Mouse (Mus musculus): ENCODE data around the gene Hmga1.

DNA sequence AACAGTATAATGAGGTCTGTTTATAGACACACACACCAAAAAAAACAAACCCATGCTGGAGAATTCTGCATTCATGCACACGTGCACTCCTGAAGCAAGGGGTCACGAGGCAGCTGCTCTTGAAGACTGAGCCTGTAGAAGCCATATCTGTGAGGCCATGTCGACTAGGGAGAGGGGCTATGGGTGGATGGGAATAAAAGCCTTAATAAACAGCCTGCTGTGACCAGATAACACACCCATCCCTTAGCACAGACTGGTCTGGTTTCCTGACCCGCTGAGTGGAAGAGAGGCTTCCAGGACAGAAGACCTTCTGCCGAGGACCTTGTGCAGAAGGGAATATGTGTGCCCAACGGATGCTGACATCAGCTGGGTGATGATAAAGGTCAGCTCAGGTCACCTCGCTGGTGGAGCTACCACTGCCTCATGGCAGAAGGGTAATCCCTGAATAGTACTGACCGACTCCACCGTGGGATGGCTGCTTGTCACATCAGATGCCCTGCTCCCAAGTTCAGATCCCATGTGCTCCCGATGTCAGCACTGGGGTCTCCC is 17.5 kb downstream of the Hmga1 start:
- no peak for TF ChIP-seq ZNF384 (IDR thresholded peaks at IDR 0.05; ENCODE audit: low read depth, low read length)
- no peak for TF ChIP-seq CTCF (conservative IDR thresholded peaks at IDR 0.05 in 1 of 2, IDR thresholded peaks at IDR 0.05 in 1 of 2; ENCODE audit: low read depth in 2 of 2, low read length in 2 of 2)
- no peak for TF ChIP-seq TCF12 (IDR thresholded peaks at IDR 0.05; ENCODE audit: low read depth, low read length)
- no peak for TF ChIP-seq MEF2A (IDR thresholded peaks at IDR 0.05; ENCODE audit: borderline replicate concordance, low read depth, low read length)
- TF ChIP-seq POLR2A (IDR thresholded peaks at IDR 0.05; ENCODE audit: low read depth, low read length), result no peak
- TF ChIP-seq BHLHE40 (IDR thresholded peaks at IDR 0.05; ENCODE audit: low read depth, low read length), result no peak
- no peak for TF ChIP-seq JUN (IDR thresholded peaks at IDR 0.05; ENCODE audit: insufficient read depth, low read depth, low read length)
- no peak for TF ChIP-seq E2F4 (IDR thresholded peaks at IDR 0.05; ENCODE audit: insufficient replicate concordance, low read depth, low read length)
- TF ChIP-seq ETS1 (conservative IDR thresholded peaks at IDR 0.05; ENCODE audit: low read depth, low read length), result no peak
- no peak for TF ChIP-seq HCFC1 (IDR thresholded peaks at IDR 0.05; ENCODE audit: low read depth, low read length)
- TF ChIP-seq EP300 (IDR thresholded peaks at IDR 0.05; ENCODE audit: low read length), result no peak
- no peak for TF ChIP-seq POLR2AphosphoS2 (IDR thresholded peaks at IDR 0.05; ENCODE audit: low read depth, low read length)
